Mouse (Mus musculus) Muller cell, postnatal 12 days (primary cell): Measurements from ENCODE around the gene Opn3.

ENCODE experiments used
- DNase-seq: peaks from one replicate; pipeline ENCODE4 v3.0.0-alpha.2; 2015; ENCODE audit errors: inconsistent ontology term

The Opn3 gene

DNA sequence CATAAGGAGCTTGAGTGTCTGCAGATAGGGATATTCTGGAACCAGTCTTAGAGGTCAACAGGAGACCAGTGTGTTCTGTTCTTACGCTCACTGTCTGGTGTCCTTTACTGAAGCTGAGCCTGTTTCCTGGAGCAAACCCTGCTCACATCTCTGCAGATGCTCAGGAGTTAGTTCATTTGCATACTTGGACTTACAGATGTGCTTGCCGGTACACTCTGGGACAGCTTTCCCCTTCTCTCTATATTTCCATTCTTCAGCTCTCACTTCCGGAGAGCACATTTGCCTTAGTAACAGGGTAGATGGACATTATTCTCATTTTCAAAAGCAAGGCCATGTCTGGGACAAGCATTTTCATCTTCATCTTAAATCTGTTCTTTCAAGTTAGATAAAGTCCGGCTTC is 44.0 kb downstream of the Opn3 start:
- DNase-seq, result no peak

DNA sequence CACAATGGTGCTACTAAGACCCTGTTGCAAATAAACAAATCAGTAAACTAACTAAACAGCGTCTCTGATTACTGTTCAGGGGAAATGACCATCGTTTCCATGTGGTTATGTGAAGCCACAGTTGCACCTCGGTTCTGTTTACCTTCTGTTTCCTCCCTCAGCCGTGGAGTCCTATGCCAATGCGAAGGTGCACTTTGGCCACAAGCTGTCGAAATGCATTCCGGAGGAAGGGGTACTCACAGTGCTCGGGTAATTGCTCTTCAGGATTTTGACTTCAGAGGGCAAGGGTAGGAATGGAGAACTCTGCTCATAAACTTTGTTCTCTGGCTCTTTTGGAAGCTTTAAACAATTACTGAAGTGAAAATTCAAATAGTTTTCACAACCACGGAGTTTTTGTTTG is 45.6 kb downstream of the Opn3 start:
- no peak for DNase-seq

DNA sequence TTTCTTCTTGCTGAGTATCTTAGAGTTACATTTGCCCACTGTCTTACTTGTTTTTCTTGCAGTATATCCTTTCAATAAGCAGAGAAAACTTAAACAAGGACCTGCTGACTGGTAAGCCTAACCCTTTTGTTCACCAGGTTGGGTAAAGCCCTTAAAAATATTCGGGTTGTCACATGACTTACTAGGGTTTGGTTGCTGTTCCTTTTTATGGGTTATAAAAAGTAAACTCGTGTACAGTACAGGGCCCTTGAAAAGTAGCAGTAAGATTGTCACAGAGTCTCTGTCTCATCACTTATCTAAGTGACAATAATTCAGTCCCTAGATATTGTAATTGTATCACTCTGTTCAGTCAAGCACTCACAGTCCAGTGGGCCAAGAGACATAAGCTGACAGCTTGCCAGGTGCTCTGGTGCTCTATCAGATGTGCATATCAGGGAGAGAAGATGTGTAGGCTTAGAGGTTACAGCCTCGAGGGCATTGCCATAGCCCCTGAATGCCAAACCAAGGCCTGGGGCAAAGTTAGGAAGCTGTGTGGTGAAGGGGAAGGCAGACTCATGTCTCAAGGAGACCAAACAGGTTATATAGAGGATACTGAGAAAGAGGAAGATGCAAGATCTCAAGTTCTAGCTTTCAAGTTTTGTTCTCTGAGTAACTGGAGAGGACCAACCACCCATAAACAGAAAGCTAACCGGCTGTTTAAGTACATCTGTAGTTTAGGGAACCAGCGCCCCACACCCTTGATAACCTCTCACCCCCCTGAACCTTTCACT is 48.9 kb downstream of the Opn3 start:
- no peak for DNase-seq

DNA sequence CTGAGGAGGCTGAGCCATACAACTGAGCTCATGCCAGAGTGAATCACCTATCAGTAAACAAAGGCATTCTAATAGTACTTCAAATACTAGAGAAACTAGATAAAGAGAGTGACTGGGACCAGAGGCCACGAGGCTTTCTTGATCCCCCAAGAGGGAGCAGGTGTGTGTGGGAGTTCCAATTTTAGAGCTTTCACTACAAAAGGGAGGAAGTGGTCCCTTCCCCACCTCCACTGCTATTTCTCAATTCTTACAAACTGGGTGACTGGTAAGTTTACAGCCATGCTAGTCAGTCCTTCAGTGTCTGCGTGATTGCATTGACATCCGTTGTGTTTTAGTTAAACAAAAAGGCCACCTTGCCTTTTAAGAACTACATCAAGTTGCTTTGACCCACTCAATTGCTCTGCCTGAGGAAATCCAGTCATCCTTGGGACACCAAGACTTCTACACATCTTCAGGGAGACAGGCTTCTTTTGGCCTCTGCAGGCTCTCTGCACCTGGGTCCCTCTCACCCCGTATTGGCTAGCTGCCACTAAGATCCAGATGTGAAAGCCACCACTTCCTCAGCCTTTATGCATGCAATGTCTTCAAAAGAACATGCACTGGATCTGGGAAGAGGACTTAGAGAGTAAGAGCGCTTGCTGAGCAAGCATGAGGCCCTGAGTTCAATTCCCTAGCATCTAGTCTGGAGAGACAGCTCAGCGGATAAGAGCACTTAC is 52.0 kb downstream of the Opn3 start:
- DNase-seq, result no peak

DNA sequence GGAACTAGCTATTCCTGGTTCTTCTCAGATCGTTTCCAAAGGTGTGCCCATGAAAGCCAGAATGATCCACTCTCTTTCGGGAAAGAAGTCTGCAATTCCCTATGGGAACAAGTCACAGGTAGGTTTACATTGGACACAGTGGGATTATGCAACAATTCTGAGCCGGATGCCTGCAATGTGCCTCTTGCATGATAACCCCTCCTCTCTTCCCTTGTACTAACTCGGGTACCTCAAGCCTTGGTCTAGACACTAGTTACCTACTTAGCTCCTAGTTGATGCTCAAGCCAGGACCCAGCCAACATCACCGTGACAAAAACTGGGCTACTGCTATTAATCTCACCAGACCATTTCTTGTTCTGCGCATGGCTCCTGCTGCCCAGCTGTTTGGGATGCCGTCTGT is 53.5 kb downstream of the Opn3 start:
- no peak for DNase-seq

DNA sequence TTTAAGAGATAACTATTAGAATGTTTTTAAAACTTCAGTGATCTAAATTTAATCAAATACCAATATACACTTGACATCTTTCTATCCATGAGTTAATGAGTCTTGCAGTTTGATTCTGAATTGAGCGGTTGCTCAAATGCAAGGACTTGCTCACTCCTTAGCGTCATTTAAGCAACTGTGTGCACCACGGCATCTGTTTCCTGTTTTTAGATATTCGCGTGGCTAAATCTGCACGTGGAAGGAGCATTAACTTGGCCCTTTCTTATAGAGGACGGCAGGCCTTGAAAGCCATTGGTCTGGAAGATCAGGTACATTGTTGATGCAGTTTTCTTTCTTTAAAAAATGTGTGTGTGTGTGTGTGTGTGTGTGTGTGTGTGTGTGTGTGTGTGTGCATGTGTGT is 54.9 kb downstream of the Opn3 start:
- DNase-seq, result no peak

DNA sequence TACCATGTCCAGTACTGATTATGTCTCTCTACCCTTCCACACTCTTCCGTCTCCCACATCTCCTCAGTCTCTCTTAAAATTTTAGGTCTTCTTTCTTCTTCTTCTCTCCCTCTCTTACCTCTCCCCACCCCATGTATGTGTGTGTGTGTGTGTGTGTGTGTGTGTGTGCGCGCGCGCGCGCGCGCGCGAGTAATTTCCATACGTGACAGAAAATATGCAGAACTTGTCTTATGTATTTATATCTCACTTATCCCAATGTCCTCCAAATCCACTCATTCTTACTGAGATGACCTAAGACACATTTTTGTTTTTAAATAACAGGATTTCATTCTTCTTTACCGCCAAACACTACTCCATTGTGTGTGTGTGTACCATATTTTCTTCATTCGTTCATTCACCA is 60.1 kb downstream of the Opn3 start:
- no peak for DNase-seq

DNA sequence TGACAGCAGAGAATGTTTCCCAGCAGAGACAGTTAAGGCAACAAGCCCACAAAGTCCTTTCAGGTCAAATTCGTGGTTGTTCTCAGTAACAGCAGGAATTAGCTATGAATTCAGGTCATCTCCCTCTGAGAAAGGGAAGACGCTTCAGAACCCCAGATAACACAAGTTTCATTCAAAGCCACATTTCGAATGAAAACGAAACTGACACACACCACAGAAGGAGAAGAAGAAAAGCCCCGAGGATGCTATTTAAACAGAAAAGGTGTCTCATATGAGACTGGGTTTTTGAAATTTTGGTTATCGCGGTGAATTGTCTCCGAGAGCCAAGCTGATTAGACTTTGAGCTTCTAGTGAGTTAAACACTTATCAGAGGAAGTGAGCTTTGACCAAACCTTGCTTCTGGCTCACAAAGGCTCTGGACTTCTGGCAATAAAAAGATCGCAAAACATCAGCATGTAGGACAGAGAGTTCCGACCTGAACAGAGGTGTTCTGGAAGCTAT is 60.8 kb downstream of the Opn3 start:
- no peak for DNase-seq

DNA sequence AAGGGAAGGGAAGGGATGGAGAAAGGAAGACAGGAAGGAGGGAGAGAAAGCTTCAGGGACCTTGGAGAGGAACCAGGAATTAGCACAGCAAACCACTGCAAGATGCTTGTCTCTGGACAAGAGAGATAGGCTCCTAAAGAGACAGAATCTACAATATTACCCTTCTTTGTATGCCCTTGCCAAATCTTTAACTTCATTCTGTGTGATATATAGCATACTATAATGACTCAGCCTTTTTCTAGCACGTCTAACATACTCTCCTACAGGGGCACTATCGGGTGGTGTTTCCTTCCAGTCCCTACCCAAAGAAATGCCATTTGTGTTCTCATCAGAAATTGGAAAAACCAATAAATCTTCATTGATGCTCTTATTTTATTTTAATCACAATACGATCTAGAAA is 61.5 kb downstream of the Opn3 start:
- DNase-seq, result no peak

DNA sequence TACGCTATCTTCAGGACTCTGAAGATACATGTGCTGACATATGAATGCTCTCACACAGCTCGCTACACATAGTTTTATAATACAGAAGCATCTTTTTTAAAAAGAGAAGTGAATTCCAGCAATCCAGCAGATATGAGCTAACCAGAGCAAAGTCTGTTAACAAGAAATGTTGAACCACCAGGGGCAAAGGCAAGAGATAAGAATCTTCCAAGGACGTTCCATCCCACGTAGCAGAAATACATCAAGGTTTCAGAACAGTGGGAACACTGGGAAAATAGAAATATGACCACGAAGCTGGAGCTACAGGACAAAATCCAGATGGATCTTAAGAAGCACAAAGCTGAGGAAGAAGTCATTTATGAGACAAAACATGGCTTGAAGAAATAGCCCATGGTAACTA is 62.2 kb downstream of the Opn3 start:
- no peak for DNase-seq

DNA sequence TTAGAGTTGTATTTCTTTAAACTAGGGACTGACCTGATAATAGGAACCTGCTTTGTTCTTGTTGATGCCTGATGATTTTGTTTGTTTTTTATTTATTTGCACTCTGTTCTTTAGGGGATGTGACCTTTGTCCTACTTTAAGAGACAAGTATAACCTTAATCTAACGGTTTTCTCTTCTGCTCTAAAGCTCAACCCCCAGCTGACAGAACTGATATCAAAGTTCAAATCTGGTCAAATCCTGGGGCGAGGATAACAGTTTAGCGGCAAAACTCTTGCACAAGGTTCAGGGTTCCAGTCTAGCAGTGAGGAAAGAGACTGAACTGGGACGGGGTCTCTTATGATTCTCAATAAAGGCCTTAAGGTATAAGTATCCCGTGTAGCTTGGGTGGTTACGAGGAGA is 63.3 kb downstream of the Opn3 start:
- DNase-seq, result no peak

DNA sequence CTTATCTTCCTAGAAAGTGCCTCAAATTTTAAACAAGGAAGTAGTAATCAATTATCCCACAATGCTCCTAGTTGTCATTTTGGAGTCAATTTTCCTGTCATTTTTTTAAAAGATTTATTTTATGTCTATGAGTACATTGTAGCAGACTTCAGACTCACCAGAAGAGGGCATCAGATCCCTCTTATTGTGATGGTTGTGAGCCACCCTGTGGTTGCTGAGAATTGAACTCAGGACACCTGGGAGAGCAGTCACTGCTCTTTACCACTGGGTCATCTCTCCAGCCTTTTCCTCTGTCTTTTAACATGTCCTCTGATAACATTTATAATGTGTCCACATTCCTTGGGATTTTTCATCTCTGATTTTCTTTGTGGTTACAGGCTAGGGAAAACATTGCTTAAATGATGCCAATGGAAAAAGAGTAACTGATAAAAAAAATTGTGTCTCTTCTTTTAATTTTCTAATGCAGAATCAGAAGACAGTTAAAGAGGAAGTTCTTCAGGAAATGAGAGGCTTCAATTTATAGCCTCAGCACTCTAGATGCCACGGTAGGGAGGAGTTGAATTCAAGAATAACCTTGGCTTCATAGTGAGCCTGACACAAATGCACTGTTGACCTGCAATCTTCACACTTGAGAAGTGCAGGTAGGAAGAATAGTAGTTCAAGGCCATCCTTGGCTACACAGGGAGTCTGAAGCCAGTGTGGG is 66.4 kb downstream of the Opn3 start:
- no peak for DNase-seq

DNA sequence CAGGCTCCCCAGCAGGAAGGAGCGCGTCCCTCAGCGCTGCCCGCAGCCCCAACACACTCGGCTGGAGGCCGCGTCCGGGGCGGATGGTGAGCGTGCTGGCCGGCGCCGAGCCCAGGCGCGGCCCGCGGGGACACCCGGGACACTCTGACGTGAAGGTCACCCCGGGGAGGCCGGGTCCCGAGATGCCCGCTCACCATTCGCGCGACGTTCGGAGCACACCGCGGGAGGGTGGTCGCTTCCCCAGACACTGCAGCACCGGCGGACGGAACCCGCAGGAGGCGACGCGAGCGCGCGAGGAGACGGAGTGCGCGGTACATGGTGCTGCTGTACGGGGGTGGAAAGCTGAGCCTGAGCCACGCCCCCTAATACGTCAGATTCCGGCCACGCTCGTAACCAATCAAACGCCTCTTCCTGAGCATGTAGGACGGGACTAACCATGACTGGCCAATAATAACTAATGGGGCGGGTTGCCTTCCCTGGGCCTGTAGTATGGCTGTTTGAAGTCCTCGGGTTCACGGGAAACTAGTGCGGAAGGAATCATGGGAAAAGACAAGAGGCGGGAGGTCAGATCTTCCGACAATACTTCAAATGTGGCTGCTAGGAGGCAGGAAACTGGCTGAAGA is 67.2 kb downstream of the Opn3 start, which contains the start of gene Fh1:
Gene Fh1, minus strand, starts transcription at position 379 of the 623 bp plus-strand sequence.
- DNase-seq, result peak; percentile 97

DNA sequence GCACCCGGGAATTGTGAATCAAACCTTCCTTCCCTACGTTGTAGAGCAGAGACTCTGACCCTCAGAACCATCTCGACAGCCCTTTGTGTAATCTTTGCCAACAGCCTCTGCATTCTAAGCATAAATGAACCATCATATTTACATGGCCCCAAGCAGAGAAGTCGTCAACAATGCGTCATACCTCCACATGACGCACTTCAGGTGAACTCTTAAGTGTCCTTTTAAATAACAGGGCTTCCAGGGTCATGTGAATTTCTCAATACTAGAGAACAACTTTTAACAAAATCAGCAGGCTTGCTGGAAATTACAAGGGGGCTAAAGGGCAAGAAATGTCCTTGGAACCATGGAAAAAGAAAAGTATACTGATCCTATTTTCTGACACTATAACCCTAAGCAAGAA is 68.9 kb downstream of the Opn3 start:
- DNase-seq, result no peak

DNA sequence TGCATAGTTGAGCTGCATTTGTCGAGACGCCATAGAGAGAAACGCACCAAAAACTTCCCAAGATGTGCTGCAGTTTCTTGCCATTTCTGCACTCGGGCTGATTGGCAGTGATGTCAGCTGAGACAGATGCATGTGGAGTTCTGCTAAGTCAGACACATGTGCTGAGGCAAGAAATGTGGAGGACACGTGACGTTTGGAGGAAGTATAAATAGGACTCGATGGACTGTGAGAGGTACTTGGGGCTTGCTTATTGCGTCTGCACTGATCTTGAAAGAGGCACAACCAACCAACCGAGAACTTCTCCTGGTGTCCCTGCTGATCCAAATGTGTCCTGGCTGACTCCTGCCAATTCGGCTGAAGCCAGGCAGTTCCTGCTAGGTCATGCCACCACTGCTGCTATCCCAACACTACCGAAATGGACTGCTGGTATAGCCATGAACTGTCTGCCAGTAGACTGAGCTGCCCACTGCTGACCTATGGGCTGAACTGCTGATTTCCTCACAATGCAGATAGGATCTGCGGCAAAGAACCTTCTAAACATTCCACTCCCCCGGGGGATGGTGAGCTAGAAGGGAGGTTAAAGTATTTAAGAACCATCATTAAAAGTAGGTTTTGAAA is 72.7 kb downstream of the Opn3 start, which contains the start of gene Kmo:
Gene Kmo, plus strand, starts transcription at position 568 of the 618 bp plus-strand sequence.
- DNase-seq, result no peak

DNA sequence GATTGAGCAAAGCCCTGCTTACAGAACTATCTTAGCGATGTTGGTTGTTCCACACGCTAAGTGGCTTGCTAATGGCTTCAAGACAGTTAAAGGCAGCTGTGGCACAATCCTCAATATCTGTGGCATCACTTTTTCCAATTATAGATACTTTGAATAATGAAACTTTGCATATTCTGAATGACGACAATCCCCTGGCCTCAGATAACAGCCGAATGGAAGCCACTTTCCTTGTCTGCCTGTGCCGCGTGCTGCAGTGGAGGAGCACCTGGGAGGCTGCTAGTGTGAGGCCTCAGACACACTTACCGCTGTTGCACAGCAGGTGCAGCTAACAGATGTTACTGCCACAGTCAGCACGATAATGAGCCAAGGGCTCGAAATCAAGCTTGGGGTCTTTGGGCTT is 77.6 kb downstream of the Opn3 start:
- DNase-seq, result no peak
